Mouse (Mus musculus) embryonic stem cell, embryonic (primary cell): ENCODE data around the gene Cep97.

Source experiments
- CTCF ChIA-PET, 4 experiments: fragments of 300-600 bp in 2 of 4; fragments of 350-600 bp in 2 of 4; sonication (Branson Sonifier 250); formaldehyde crosslinking; loops; one replicate each; lab custom pipeline; 2022; ENCODE audit warnings: inconsistent platforms in 2 of 4; lab: Charles Lee
- POLR2A ChIA-PET, 4 experiments: fragments of 300-600 bp in 2 of 4; fragments of 350-600 bp in 2 of 4; sonication (Branson Sonifier 250); formaldehyde crosslinking; loops; one replicate each; lab custom pipeline; 2022; ENCODE audit warnings: antibody characterized with exemption in 4 of 4, inconsistent platforms in 1 of 4; lab: Charles Lee

Cep97 gene

DNA sequence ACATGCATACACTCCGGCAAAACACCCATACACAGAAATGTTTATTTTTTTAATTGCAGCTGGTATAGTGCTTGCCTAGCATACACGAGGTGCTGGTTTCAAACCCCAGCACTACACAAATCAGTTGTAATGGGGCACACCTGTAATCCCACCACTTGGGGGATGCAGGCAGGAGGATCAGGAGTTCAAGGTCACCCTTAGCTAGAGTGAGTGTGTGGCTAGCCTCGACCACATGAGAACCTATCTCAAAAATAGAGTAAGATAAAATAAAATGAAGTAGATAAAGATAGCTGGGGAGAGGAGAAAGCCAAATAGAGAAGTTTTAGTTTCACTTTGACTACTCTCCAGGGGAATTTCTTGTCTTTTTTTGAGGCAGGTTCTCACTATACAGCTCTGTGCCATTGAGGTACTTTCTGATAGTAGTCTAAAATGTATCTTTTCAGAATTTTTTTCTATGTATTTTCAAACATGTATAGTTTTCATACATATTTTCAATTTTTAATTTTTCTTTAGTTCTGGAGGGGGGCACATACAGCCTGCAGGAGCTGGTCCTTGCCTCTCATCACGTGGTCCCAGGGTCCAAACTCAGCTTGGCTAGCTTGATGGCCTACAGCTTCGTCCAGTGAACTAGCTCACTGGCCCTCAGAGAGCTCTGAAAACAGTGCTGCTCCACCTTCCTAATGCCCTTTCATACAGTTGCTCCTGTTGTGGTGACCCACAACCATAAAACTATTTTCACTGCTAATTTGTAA is 27.6 kb downstream of the Cep97 start:
- POLR2A ChIA-PET, result interaction anchor here (0.5 to 4.1 kb wide), 9 partner anchors 9 to 1844 kb away, joined by 3 to 17 read pairs (median 4); partner anchors contain the start of gene Nxpe3 (in 2 of the 4)
- CTCF ChIA-PET, result interaction anchor here in 2 of 4 experiments (0.9 to 1.2 kb wide), 4 partner anchors 11 to 18 kb away, joined by 3 read pairs; partner anchors contain the start of gene Nxpe3 (in 1 of the 2)

DNA sequence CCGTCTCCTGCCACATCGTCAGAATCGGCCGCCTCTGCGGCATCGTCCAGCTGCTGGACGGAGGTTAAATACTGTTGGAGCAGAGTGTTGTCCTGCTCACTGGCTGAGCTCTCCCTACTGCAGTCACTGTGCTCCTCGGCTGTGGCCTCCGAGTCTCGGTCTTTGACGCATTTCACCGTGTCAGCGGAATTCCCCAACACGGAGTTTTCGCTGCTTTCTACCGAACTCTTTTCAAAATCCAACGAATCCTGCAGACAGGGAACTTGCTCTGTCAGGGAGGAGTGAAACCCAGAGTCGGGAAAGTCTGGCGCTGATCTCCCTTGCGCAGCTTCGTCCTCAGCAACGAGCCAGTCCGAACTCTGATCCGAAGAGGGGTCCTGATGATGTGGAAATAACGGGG is 29.3 kb downstream of the Cep97 start:
- CTCF ChIA-PET, result interaction anchor here in 1 of 4 experiments (1.4 kb wide), 1 partner anchor 42 kb away, joined by 4 read pairs; no protein-coding TSS in a partner anchor
- POLR2A ChIA-PET, result interaction anchor here in 2 of 4 experiments (1.3 to 4.1 kb wide), 2 partner anchors 10 kb away, joined by 3 to 17 read pairs; partner anchors contain the start of gene Nxpe3 (in 1 of the 2)

DNA sequence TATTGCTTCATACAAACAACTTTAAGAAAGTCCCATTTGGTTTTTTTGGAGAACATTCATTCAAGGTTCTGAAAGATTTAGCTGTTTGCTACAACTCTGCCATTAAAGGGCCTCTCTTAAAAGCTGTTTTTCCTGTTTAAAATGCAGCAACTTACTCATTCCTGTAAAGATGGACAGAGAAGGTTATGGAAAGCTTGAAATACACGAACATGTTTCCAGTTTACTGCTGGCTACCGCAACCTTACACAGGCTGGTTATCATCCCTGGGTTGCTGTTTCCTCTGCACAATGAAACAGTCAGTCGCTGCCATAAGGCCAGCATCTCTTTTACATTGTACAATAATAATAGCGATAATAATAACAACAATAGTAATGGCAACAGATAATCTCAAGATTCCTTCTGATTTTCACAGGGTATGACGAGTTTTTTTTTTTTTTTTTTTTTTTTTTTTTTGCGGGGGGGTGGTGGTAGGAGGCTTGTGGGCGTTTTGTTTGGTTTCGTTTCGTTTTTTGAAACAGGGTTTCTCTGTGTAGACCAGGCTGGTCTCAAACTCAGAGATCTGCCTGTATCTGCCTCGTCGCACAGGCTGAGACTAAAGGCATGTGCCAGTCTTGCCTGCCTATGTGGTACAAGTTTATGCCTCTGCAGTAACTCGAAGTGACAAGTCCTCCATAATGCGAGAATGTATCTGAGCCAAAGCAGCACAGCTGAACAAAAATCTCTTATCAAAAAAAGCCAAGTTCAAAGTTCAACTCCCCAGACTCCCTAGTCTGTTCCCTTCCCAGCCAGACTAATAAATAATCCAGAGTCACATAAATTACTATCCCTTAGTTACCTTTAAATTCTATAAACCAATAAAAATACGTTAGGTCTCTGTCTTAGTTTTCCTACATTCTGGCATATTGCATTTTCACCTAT is 32.6 kb downstream of the Cep97 start:
- CTCF ChIA-PET, result no interaction called here

DNA sequence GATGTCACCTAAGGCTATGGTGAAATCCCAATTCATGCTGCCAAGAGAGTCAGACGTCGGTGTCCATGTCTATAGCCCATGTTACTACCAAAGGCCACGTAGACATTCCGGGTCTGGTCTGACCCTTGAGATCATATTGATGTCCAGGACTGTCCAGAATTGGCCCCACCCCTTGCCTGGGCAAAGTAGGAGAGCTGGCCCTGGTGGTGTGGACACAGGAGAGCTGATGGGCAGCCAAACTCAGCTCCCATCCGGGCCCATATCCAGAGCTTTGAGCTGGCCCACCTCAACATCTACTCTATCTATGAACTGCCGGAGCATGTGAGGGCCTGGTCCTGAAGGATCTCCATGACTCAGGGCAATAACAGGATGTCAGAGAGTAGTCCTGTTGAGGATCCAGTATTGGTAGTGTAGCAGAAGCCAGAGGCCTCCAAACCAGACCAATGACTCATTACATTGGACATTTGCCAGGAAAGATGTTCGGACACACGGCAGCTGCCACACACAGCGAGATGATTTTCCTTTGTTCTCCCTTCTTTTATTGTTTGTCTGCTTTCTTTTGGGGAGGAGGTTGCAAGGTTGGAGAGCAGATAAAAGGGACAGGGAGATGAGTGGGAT is 36.2 kb downstream of the Cep97 start:
- ChIA-PET CTCF (interaction anchor here in 1 of 4 experiments (0.7 kb wide), 1 partner anchor 114 kb away, joined by 3 read pairs; no protein-coding TSS in a partner anchor), POLR2A (interaction anchor here in 1 of 4 experiments (0.7 kb wide), 1 partner anchor 14 kb away, joined by 4 read pairs; no protein-coding TSS in a partner anchor)

More for the DNA sequence above, 32.6 kb downstream of the Cep97 start:
- POLR2A ChIA-PET, result interaction anchor here in 1 of 4 experiments (0.6 to 1.5 kb wide), 3 partner anchors 7 to 78 kb away, joined by 3 to 4 read pairs (median 3); partner anchors contain the start of gene Nxpe3

DNA sequence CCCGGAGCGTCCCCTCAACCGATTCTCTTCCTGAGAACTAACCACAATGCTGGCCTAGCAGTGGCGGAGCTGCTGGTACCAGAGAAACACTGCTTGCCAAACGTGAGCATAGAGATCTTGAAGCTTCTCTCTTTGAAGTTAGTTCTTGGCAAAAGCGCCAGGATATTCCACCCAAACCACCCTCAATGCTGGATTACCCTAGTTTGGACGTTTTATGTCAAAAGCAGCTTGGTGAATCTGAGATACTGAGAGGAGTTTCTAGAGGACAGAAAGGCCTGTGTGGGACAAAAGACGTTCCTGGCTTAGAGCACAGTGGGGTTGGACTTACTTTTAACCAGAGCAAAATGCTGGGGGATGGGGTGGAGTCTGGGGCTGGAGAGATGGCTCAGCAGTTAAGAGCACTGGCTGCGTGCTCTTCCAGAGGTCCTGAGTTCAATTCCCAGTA is 39.0 kb downstream of the Cep97 start:
- CTCF ChIA-PET, result interaction anchor here in 2 of 4 experiments (0.7 to 1.6 kb wide), 7 partner anchors 12 to 909 kb away, joined by 3 to 10 read pairs (median 4); partner anchors contain the start of gene Cep97 (in 1 of the 2)

DNA sequence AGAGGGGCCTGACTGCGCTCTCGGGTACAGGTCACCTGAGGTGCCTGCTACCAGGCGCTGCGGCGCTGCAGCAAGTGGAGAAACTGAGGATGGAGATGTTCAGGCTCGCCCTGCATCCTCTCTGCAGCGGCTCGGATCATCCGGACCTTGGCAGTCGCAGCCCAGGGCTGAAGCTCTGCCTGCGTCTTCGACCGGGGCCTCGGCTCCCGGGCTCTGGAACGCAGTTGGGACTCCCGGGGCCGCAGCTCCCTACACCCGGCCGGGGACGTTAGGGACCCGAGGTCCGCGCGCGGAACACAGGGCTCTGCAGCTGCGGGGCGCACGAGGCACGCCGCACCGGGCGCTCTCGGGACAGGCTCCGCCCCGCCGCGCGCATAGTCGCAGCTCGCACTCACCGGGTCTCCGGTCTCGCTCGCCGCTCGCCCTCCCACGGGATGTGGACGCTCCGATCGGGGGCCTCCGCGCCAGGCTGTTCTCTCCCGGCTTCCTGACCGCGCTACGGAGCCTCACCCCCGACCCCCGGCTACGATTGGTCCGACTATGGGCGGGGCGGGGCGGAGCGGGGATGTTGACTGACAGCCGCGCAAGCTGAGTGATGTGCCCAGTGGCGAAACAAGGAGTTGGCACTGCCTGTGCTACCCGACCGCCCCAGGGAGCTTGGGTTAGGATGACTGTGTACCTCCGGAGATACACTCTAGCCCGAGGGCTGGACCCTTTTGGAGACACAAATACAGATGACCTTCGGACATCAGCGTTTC is 39.6 kb downstream of the Cep97 start, which contains the start of gene Nxpe3:
Gene Nxpe3, minus strand, starts transcription at position 393 of the 758 bp plus-strand sequence.
- POLR2A ChIA-PET, result interaction anchor here (0.6 to 2.8 kb wide), 36 partner anchors 8 to 250 kb away, joined by 3 to 27 read pairs (median 4); partner anchors contain the start of genes Pcnp (in 2 of the 4), Rpl24 (in 2 of the 4) and Cep97 (in 1 of the 4)
- CTCF ChIA-PET, result interaction anchor here (0.6 to 1.6 kb wide), 17 partner anchors 9 to 909 kb away, joined by 3 to 20 read pairs (median 4); partner anchors contain the start of gene Cep97 (in 1 of the 4)

More for the DNA sequence above, 39.0 kb downstream of the Cep97 start:
- POLR2A ChIA-PET, result interaction anchor here (0.6 to 2.8 kb wide), 23 partner anchors 8 to 179 kb away, joined by 3 to 27 read pairs (median 5); partner anchors contain the start of genes Pcnp (in 2 of the 4), Rpl24 (in 2 of the 4) and Cep97 (in 1 of the 4)

DNA sequence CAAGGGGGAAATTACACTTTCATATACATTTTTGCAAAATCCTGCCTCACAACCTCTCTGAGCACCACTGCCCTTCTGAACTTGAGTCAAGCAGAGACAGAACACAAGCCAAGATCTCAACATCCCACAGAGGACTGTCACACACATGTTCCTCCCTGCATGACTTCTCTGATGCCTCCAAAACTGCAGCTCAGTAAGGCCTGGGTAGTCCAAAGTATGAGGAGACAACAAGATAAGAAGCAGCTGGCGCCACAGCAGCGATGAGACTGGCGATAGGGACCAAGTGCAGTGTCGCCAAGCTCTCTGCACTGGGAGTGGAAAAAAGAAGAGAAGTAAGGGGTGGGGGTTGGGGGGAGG is 40.1 kb downstream of the Cep97 start:
- POLR2A ChIA-PET, result interaction anchor here (0.6 to 2.8 kb wide), 29 partner anchors 9 to 250 kb away, joined by 3 to 27 read pairs (median 4); partner anchors contain the start of genes Cep97 (in 1 of the 4), Pcnp (in 1 of the 4) and Rpl24 (in 1 of the 4)

DNA sequence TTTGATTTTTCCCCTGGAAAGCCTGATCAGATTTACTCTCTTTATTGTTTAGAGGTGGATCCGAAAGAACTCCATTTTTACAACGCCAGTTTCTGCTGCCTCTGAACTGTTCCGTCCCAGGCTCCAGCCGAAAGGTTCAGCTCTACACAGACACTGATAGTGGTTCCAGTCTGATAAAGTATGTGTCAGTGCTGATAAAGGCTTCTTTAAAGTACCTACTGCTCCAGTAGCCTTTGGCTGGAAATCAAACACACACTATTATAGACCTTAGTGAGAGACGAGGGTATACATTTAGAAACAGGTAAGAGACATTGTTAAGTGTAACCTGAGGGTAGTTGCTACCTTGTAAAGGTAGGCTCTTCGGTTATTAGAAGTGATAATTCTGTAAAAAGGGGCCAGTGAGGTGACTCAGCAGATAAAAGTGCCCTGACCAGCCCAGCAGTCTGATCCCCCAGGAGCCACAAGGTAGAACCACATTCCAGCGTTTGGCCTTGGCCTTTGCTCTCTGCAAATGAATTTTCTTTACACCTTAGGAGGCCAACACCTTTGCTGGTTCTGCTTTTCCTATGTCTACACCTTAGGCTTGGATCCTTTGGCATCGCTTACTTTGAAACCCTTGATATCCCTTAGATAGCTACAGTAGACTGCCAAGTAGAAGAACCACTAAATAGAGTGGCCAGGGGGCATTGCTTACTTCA is 41.1 kb downstream of the Cep97 start:
- ChIA-PET POLR2A (interaction anchor here in 2 of 4 experiments (2.0 to 2.8 kb wide), 4 partner anchors 19 to 75 kb away, joined by 6 to 27 read pairs (median 15); partner anchors contain the start of gene Cep97 (in 1 of the 2)), CTCF (interaction anchor here in 1 of 4 experiments (1.2 to 1.4 kb wide), 2 partner anchors 16 to 30 kb away, joined by 3 to 5 read pairs; no protein-coding TSS in a partner anchor)

More for the DNA sequence above, 40.1 kb downstream of the Cep97 start:
- CTCF ChIA-PET, result interaction anchor here (0.6 to 1.6 kb wide), 12 partner anchors 8 to 70 kb away, joined by 3 to 20 read pairs (median 4); no protein-coding TSS in a partner anchor

DNA sequence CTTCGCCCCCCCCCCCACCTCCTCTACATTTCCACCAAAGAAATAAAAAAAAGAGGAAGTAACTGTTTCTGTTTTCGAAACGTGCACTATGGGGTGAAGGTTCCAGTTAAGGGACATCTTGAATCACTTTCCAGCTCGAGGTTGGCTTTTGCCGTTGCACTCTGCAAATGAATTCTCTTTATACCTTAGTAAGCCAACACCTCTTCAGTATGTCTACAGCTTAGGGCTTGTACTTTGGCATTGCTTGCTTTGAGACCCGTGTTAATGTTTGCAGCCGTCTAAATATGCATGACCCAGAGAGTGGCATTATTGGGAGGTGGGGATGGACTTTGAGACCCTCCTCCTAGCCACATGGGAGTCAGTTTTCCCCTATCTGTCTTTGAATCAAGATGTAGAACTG is 42.2 kb downstream of the Cep97 start:
- POLR2A ChIA-PET, result interaction anchor here in 2 of 4 experiments (0.6 to 0.9 kb wide), 3 partner anchors 35 to 1990 kb away, joined by 3 to 4 read pairs (median 3); no protein-coding TSS in a partner anchor
- CTCF ChIA-PET, result interaction anchor here in 1 of 4 experiments (1.2 kb wide), 1 partner anchor 29 kb away, joined by 3 read pairs; no protein-coding TSS in a partner anchor

DNA sequence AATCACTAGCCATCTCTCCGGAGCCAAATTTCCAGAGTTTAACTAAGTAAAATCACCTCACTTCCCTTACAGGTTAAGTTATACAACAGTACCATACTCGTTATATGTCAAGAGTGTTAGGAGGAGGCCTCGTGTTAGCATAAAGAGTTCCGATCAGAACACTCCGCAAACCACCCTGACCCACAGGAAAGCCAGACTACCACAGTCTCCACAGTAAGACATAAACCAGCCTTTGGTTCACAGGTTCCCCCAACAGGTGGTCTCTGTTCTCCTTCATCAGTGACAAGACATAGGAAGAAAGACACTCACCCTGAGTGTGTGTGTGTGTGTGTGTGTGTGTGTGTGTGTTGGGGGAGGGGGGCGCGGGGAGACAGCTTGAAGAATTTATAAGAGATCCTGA is 43.3 kb downstream of the Cep97 start:
- ChIA-PET POLR2A (no interaction called here), CTCF (interaction anchor here in 2 of 4 experiments (0.7 kb wide), 2 partner anchors 16 to 287 kb away, joined by 3 read pairs; no protein-coding TSS in a partner anchor)

DNA sequence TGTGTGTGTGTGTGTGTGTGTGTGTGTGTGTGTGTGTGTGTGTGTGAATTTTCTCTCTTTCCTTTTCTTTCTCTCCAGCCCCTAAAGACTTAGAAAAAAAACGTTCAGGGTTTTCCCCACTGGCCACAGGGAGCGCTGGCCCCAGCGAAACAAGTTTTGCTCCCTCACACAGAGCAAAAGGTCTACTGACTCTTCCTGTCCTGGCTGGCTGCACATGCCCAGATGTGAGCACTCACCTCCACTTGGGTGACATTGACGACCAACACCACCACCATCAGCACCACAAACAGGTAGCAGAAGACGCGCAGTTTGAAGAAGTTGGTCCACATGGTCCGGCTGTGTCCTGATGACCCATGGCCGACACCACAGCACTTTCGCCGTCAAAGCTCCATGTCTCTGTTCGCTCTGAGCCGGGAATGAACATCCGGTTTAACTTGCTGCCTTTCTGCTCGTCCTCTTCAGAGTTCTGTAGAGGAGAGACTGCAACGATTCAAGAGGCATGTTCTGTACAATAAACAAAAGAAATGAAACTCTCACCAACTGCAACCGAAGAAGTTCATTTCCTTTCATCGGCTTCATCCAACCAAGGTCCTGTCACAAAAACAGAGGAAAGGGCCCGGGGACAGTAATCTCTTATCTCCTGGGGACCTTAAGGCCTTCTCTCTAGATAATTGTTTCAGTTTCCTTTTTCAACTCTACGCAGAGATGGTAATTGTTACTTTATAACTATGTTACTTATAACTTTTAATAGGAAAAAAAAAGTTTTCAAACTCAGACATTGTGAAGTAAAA is 44.1 kb downstream of the Cep97 start:
- POLR2A ChIA-PET, result no interaction called here
- CTCF ChIA-PET, result interaction anchor here in 2 of 4 experiments (0.7 kb wide), 2 partner anchors 16 to 288 kb away, joined by 3 read pairs; no protein-coding TSS in a partner anchor

DNA sequence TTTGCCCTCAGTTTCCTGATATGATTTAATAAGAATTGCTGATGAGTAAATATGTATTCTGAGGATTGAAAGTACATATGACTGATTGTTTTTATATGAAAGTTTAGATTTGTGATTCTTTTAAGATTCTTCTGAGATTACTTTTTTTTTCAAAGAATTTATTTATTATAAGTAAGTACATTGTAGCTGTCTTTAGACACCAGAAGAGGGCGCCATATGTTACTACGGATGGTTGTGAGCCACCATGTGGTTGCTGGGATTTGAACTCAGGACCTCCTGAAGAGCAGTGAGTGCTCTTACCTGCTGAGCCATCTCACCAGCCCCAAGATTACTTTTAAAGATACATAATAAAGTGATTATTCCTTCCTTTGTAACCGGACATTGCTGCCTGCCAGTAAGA is 45.2 kb downstream of the Cep97 start:
- POLR2A ChIA-PET, result interaction anchor here in 2 of 4 experiments (0.6 to 2.3 kb wide), 4 partner anchors 14 to 225 kb away, joined by 3 to 8 read pairs (median 5); no protein-coding TSS in a partner anchor
- CTCF ChIA-PET, result interaction anchor here in 3 of 4 experiments (0.6 to 2.3 kb wide), 6 partner anchors 21 to 43 kb away, joined by 3 to 8 read pairs (median 4); no protein-coding TSS in a partner anchor

DNA sequence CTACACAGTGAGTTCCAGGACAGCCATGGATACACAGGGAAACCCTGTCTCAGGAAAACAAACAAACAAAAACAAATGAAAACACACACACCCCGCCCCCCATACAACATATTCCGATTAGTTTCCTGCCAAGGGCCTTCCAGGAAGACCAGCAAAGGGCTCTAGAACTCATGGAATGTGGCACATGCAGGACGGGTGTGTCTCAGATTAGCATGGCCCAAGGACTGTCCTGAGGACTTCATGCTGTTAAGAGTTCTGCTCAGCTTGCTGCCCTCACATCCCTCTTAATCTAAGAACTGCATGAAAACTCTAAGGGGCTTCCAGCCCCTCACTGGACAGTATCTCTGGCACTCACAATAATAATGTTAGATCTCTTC is 46.1 kb downstream of the Cep97 start:
- ChIA-PET POLR2A (interaction anchor here in 3 of 4 experiments (0.6 to 2.3 kb wide), 6 partner anchors 13 to 94 kb away, joined by 3 to 8 read pairs (median 5); partner anchors contain the start of gene Rpl24 (in 1 of the 3)), CTCF (interaction anchor here in 3 of 4 experiments (0.6 to 2.3 kb wide), 7 partner anchors 21 to 178 kb away, joined by 3 to 8 read pairs (median 3); no protein-coding TSS in a partner anchor)
